Mouse (Mus musculus) midbrain, embryonic 15.5 days (tissue): ENCODE results near the gene Rem1. TPM values are rescaled to one million over a fixed set of nuclear protein-coding genes. Genes with fewer than 3 reads are reported as not detected.
"Not testable (repeated sequence)": the region's sequence is repeated elsewhere in the genome, so short reads cannot be mapped to it uniquely, and the experiment has no call there.

Experiments used
- ATAC-seq: fragments of 200-750 bp; cut with Nextera tagmentation; replicated peaks from 2 replicates; pipeline ENCODE4 v1.8.0; 2017; ENCODE audit warnings: moderate TSS enrichment
- H3K27ac ChIP-seq: fragments of 300-500 bp; sonication (generic); 2 replicates; pipeline ENCODE4 v1.5.1; 2015; ENCODE audit warnings: mild to moderate bottlenecking, inconsistent platforms
- H3K27me3 ChIP-seq: fragments of 300-500 bp; sonication (generic); replicated peaks from 2 replicates; pipeline ENCODE4 v1.6.1; 2015; ENCODE audit warnings: inconsistent platforms
- H3K36me3 ChIP-seq: fragments of 300-500 bp; sonication (generic); replicated peaks from 2 replicates; pipeline ENCODE4 v1.6.1; 2015; ENCODE audit warnings: inconsistent platforms
- H3K4me1 ChIP-seq: fragments of 300-500 bp; sonication (generic); 2 replicates; pipeline ENCODE4 v1.6.1; 2015; ENCODE audit warnings: inconsistent platforms
- H3K4me2 ChIP-seq: fragments of 300-500 bp; sonication (generic); 2 replicates; pipeline ENCODE4 v1.6.1; 2015; ENCODE audit warnings: inconsistent platforms, mild to moderate bottlenecking, moderate library complexity
- H3K4me3 ChIP-seq: fragments of 300-500 bp; sonication (generic); 2 replicates; pipeline ENCODE4 v1.5.1; 2015; ENCODE audit warnings: mild to moderate bottlenecking, inconsistent platforms
- H3K9ac ChIP-seq: fragments of 300-500 bp; sonication (generic); 2 replicates; pipeline ENCODE4 v1.6.1; 2015; ENCODE audit warnings: mild to moderate bottlenecking, inconsistent platforms
- H3K9me3 ChIP-seq: fragments of 300-500 bp; sonication (generic); 2 replicates; pipeline ENCODE4 v1.6.1; 2016; ENCODE audit warnings: inconsistent platforms
- WGBS: fragments of 180-500 bp; shearing (Covaris S2); methylation state at CpG from one replicate; pipeline ENCODE4 v1.1.7; 2015; ENCODE audit warnings: mixed read lengths; 5-methylcytosine and 5-hydroxymethylcytosine counted together
- polyA plus RNA-seq: library from polyadenylated mRNA; unstranded; fragments of >200 nt; fragmentation: Nextera tagmentation; extraction: Ambion mirVana; gene quantifications from 2 replicates; pipeline ENCODE4 v1.2.1, GENCODE M21; 2015

Rem1 gene
- polyA plus RNA-seq, 1 experiment from 2014 or later = 0.30 TPM

DNA sequence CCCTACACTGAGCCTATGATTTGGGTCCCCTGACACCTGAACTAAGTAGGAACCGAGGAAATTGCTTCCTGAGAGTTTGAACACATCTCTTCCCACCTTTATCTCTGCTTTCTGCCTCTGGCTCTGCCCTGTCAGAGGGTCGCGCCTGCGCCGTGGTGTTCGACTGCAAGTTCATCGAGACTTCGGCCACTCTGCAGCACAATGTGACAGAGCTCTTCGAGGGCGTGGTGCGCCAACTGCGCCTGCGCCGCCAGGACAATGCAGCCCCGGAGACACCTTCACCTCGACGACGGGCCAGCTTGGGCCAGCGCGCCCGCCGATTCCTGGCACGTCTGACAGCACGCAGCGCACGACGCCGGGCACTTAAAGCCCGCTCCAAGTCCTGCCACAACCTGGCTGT lies 7.6 kb downstream of the Rem1 start:
- H3K9me3 ChIP-seq = no peaks in the 10 kb centered on the region
- no peaks in the 10 kb centered on the region for H3K36me3 ChIP-seq
- H3K4me3 ChIP-seq = no peak overlapping the region
- peaks cover 6% of the 10 kb centered on the region; the same call in 1 of the 2 replicates for H3K4me1 ChIP-seq
- 82% methylated on average over 29 of the region's 29 CpGs for WGBS
- H3K9ac ChIP-seq = no peak overlapping the region
- H3K27me3 ChIP-seq = 0 out of 2 replicates have a peak, but pooled peaks cover 4% of the 10 kb centered on the region
- no peak overlapping the region for H3K4me2 ChIP-seq
- H3K27ac ChIP-seq = no peak overlapping the region
- no peak for ATAC-seq

DNA sequence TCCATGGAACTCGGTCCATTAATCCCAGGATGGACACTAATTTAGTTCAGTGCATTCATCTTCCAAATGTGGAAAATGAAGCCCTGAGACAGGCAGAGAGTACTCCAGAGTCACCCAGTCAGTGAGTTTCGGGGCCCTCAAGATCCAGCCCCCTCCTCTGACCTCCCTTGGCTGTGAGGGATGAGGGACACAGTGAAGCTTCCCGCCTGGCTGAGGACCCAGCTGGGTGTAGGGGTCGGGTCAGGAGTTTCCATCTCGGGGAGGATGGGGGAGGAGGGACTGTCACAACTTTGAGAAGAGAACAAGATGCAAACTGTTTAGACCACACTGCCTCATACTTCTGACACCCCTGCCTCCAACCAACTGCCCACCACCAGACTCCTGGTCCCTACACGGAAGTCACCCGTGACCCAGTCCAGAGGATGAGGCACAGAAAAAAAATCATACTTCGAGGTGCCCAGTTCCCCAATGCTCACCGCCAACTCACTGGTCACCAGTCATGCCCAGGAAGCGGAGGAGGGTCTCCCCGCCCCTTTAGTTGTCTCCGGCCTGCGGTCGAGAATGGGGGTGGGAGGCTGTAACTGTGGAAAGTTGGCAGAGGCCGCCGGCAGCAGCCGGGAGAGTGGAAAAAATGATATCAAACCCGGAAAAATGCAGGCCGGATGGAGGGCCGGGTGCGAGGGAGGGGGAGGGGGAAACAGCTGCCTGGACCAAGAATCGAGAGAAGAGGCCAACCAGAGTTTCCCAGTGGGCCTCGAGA lies 9.7 kb downstream of the Rem1 start:
- no peak overlapping the region for H3K27ac ChIP-seq
- H3K9me3 ChIP-seq = no peaks in the 10 kb centered on the region
- ATAC-seq = no peak
- no peak overlapping the region for H3K4me2 ChIP-seq
- H3K9ac ChIP-seq = no peak overlapping the region
- no peaks in the 10 kb centered on the region for H3K27me3 ChIP-seq
- H3K4me3 ChIP-seq = no peak overlapping the region
- WGBS = 78% methylated on average over 23 of the region's 23 CpGs
- no peaks in the 10 kb centered on the region for H3K36me3 ChIP-seq
- H3K4me1 ChIP-seq = peaks cover 12% of the 10 kb centered on the region; the same call in 1 of the 2 replicates

DNA sequence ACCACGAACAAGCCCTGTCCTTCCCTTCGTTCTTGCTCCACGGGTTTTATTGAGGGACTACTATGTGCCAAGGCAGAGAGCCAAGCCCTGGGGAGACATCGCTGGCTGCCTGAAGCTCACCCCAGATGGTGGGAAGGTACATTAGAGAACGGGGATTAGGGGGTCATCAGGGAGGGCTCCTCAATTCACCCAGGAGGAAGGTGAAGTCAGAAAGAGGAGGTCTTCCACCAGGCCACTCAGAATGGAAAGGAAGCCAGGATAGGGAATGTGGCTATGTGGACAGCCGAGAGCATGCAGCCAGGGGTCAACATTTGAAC lies 10.2 kb downstream of the Rem1 start:
- Histone ChIP-seq H3K4me1 (peaks cover 12% of the 10 kb centered on the region; the same call in 1 of the 2 replicates), H3K9ac (no peak overlapping the region), H3K27me3 (no peaks in the 10 kb centered on the region), H3K9me3 (no peaks in the 10 kb centered on the region), H3K27ac (no peak overlapping the region), H3K36me3 (no peaks in the 10 kb centered on the region), H3K4me2 (no peak overlapping the region), H3K4me3 (no peak overlapping the region)
- WGBS = 90% methylated on average over 6 of the region's 6 CpGs
- no peak for ATAC-seq

DNA sequence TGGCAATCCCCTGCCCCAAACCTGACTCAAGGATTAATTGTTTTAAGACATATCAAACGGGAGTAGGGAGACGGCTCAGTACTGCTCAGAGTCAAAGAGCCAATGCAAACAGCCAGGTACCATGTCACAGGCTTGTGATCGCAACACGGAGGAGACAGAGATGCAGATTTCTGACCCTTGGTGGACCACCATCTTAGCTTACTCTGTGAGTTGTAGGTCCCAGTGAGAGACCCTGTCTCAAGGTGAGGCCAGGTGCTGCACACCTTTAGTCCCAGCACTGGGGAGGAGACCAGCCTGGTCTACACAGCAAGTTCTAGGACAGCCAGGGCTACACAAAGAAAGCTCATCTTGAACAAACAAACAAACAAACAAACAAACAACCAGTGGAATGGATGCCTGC lies 10.6 kb downstream of the Rem1 start:
- no peaks in the 10 kb centered on the region for H3K27me3 ChIP-seq
- H3K4me2 ChIP-seq = no peak overlapping the region
- no peak for ATAC-seq
- no peaks in the 10 kb centered on the region for H3K36me3 ChIP-seq
- peaks cover 12% of the 10 kb centered on the region; the same call in 1 of the 2 replicates for H3K4me1 ChIP-seq
- no peak overlapping the region for H3K9ac ChIP-seq
- WGBS = 89% methylated on average over 4 of the region's 4 CpGs
- no peaks in the 10 kb centered on the region for H3K9me3 ChIP-seq
- H3K4me3 ChIP-seq = no peak overlapping the region
- no peak overlapping the region for H3K27ac ChIP-seq

DNA sequence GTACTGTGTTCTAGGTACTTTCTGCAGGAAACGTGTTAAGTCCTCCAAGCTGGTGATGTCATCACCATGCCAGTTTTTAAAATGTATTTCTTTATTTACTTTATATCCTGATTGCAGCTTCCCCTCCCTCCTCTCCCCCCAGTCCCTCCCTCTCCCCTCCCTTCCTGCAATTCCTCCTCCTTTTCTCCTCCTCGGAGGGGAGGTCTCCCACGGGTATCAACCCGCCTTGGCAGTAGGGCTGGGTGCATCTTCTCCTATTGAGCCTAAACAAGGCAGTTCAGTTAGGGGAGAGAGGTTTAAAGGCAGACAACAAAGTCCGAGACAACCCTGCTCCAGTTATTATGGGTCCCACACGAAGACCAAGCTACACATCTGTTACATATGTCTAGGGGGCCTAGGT lies 12.1 kb downstream of the Rem1 start:
- peaks cover 7% of the 10 kb centered on the region; the same call in 1 of the 2 replicates for H3K4me1 ChIP-seq
- no peak overlapping the region for H3K4me3 ChIP-seq
- WGBS = 61% methylated on average over 6 of the region's 6 CpGs
- no peaks in the 10 kb centered on the region for H3K27me3 ChIP-seq
- H3K27ac ChIP-seq = no peak overlapping the region
- H3K9me3 ChIP-seq = no peaks in the 10 kb centered on the region
- H3K4me2 ChIP-seq = no peak overlapping the region
- no peak for ATAC-seq
- no peak overlapping the region for H3K9ac ChIP-seq
- no peaks in the 10 kb centered on the region for H3K36me3 ChIP-seq

DNA sequence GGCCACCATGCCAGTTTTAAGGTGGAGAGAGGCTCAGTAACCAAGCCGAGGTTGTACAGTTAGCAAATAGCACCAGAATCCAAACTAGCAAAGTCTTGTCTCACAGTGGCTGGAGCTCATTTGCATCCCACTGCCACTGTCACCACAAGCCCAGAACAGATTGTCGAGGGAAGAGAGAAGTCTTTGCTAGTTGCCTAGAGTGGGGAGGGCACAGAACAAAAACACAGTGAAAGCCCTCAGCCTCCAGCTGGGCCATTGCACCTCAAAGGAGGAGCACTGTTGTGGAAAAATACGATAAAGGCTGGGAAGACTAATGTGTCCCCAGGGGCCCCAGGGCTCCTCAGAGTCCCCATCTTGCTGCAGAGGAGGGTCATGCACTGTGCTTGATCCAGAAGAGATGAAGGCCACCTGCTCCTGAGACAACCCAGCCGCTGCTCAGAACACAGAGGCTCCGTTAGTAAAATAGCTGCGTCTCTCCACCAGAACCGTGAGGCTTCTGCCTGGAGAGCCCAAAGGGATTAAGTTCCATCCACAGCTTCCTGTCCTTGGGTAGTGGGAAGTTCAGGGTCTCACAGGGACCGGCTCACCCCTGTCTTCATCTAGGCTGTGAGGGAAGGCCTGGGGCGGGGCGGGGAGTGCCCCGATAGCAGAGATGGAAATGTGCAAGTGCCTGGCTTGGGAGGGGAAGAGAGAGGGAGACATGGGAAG lies 12.8 kb downstream of the Rem1 start:
- Histone ChIP-seq H3K9me3 (no peaks in the 10 kb centered on the region), H3K4me2 (no peak overlapping the region), H3K36me3 (no peaks in the 10 kb centered on the region), H3K4me1 (peaks cover 7% of the 10 kb centered on the region; the same call in 1 of the 2 replicates), H3K27ac (no peak overlapping the region), H3K27me3 (no peaks in the 10 kb centered on the region), H3K4me3 (no peak overlapping the region), H3K9ac (no peak overlapping the region)
- no peak for ATAC-seq
- 9% methylated on average over 11 of the region's 11 CpGs for WGBS

DNA sequence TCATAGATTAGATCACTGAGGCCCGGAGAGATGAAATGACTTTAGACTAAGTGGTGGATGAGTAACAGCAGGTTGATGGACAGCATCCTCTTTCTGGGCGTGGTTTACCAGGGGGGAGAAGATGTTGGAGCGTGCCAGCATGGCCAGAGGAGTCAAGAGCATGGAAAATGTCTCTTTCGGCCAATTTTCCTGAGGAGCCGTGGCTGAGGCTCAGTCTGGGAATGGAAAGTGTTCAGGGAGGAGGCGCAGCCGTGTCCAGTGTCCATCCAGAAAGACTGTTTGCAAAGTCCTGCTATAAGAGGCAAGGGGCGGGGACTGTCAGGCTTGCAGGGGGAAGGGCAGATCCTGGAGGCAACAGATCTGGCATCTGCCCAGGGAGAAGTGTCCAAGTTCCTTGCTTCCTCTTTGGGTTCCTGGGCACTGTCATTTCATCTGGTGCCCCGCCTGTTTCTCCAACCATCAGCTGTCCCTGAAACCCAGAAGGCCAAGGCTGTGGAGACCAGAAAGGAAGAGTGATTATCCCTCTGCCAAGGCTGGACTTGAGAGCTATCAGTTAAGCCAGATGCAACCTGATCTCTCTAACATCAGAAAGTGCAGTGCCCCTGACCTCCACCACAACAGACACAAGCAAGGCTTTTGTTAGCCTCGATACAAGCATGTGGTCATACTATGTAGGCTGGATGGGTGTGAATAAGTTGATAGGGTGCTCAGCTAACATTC lies 26.3 kb downstream of the Rem1 start:
- H3K9me3 ChIP-seq = no peaks in the 10 kb centered on the region
- no peak for ATAC-seq
- H3K9ac ChIP-seq = no peak overlapping the region
- WGBS = 79% methylated on average over 10 of the region's 10 CpGs
- no peak overlapping the region for H3K4me2 ChIP-seq
- peaks cover 29% of the 10 kb centered on the region for H3K4me1 ChIP-seq
- H3K27me3 ChIP-seq = no peaks in the 10 kb centered on the region
- H3K27ac ChIP-seq = peak overlapping the region; percentile 95; the same call in 1 of the 2 replicates
- no peak overlapping the region for H3K4me3 ChIP-seq
- no peaks in the 10 kb centered on the region for H3K36me3 ChIP-seq

DNA sequence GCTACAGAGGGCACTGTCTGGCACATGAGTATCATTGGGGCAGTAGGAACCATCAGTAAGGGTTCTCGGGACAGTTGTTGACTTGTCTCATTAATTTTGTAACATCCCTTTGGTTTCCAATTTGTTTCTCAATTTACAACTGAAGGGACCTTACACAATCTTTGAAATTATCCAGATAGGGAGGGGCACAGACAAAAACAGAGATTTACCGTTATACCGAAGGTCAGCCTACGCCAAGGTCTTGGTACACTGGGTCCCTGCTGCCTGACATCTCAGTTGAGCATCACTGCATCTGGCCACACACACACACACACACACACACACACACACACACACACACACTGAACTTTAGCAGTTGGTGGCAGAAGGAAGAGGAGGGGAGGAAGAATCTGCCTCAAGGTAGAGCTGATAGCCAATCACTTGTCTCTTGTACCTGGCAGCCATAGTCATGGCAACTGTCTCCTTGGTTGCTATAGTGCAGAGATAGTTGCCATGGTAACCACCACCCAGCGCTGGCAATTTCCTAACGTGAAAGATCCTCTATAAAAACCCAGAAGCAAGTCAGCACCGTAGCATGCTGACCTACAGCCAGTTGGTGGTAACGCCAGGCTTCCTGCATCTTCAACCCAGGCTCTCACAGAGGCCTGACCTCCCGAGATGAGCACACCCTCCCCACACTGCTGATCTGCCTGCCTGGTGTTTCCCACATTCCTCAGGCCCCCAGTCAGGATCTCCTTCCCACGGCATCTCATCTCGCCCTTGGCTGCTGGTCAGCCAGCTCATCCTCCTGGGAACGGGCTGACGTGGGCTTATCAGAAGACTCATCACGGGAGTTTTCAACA lies 27.3 kb downstream of the Rem1 start:
- Histone ChIP-seq H3K36me3 (no peaks in the 10 kb centered on the region), H3K4me3 (peak overlapping the region; percentile 16; the same call in 1 of the 2 replicates), H3K9ac (peak overlapping the region; percentile 35; the same call in 1 of the 2 replicates), H3K27me3 (no peaks in the 10 kb centered on the region), H3K27ac (peak overlapping the region; percentile 95), H3K9me3 (no peaks in the 10 kb centered on the region), H3K4me2 (peak overlapping the region; percentile 46), H3K4me1 (peaks cover 29% of the 10 kb centered on the region)
- peak; percentile 96 for ATAC-seq
- WGBS = 26% methylated on average over 14 of the region's 14 CpGs

DNA sequence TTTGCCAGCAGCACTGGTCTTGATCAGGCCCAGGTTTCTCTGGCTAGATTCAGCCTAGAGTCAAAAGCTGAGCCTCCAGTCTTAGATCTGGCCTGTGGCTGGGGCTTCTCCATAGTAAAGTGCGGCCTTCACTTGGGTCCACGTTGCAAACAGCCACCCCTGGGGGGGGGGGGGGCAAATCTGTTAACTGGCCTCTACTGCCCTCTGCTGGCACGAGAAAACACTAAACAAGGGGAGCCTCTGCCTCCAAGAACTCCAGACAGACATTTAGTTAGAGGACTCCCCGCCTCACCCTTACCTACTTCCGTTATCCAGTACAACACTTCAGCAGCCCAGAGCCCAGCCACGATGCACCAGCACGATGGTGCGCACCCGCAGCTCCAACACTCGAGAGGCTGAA lies 30.6 kb downstream of the Rem1 start:
- no peak overlapping the region for H3K9ac ChIP-seq
- no peak overlapping the region for H3K4me2 ChIP-seq
- no peak overlapping the region for H3K4me3 ChIP-seq
- peaks cover 29% of the 10 kb centered on the region for H3K4me1 ChIP-seq
- no peak overlapping the region for H3K27ac ChIP-seq
- no peaks in the 10 kb centered on the region for H3K9me3 ChIP-seq
- H3K27me3 ChIP-seq = no peaks in the 10 kb centered on the region
- no peak for ATAC-seq
- H3K36me3 ChIP-seq = no peaks in the 10 kb centered on the region
- WGBS = 68% methylated on average over 10 of the region's 10 CpGs

DNA sequence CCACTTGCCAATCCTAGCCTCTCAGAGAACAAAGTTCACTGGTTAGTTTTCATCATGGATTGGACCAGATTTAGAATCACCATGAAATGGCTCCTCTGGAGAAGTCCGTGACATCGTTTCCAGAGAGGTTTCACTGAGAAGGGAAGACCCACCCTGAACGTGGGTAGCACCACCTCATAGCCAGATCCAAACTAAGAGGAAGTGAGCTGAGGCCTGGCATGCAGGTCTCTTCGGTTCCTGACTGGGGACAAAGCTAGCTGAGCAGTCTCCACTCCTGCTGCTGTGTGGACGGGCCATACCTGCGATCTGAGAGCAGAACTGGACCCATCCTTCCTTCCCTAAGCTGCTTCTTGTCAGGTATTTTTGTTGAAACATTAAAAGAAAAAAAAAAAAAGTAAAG lies 34.4 kb downstream of the Rem1 start:
- ATAC-seq = no peak
- H3K9ac ChIP-seq = no peak overlapping the region
- WGBS = 79% methylated on average over 6 of the region's 6 CpGs

DNA sequence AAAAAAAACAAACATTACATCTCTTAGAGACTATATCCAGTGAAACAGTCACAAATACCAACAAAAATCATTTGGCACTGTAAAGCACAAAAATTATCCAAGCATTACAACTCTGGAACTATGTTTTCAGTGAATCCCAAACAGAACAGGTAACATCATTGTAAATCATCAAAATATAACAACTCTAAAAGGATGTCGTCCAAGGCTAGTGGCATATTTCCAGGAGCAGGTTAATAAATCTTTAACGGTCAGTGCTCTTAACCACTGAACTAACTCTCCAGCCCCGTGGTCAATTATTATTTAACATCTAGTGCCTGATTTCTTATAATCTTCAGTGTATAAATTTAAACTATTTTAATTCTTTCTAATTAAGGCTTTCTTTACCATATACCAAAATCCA lies 39.4 kb downstream of the Rem1 start:
- peaks cover 11% of the 10 kb centered on the region for H3K4me1 ChIP-seq
- H3K36me3 ChIP-seq, H3K9ac ChIP-seq, H3K27ac ChIP-seq, H3K4me3 ChIP-seq, H3K9me3 ChIP-seq, H3K27me3 ChIP-seq, ATAC-seq, H3K4me2 ChIP-seq: not testable (repeated sequence)
- 86% methylated on average over 3 of the region's 3 CpGs for WGBS

More for the DNA sequence above, 34.4 kb downstream of the Rem1 start:
- H3K4me2 ChIP-seq = no peak overlapping the region
- H3K4me3 ChIP-seq = no peak overlapping the region
- no peaks in the 10 kb centered on the region for H3K36me3 ChIP-seq
- H3K27ac ChIP-seq = no peak overlapping the region
- no peaks in the 10 kb centered on the region for H3K9me3 ChIP-seq
- H3K4me1 ChIP-seq = no peaks in the 10 kb centered on the region
- H3K27me3 ChIP-seq = no peaks in the 10 kb centered on the region

DNA sequence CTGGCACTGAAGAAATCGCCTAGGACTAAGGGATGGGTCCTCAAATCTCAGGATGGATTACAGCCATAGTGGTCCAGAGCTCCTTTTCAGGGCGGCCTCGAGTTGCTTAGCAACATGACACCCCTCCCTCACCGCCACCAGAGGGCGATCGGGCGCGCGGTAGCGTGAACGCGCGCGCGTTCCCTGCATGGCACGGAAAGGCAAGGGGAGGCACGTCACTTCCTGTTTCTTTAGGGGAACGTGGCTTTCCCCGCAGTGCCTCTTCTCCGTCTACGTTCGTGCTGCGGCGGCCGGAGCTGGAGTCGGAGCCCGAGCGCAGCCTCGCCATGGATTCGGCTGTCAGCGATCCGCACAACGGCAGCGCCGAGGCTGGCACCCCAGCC lies 42.5 kb downstream of the Rem1 start, which contains the start of gene H13:
H13 (plus strand) TSS at position 206 of the 383 bp plus-strand sequence.
- 0% methylated on average over 28 of the region's 35 CpGs for WGBS
- H3K27me3 ChIP-seq = no peaks in the 10 kb centered on the region
- no peaks in the 10 kb centered on the region for H3K36me3 ChIP-seq
- peak within 1 kb of the TSS; percentile 96 for H3K27ac ChIP-seq
- peak within 1 kb of the TSS; percentile 87 for H3K9ac ChIP-seq
- no peaks in the 10 kb centered on the region for H3K9me3 ChIP-seq
- H3K4me1 ChIP-seq = peaks cover 38% of the 10 kb centered on the region
- ATAC-seq = peak; percentile 86
- H3K4me2 ChIP-seq = peak within 1 kb of the TSS; percentile 94
- peak within 1 kb of the TSS; percentile 93 for H3K4me3 ChIP-seq
